10 mouse cellular contexts compared by ENCODE assay signal in the genomic region with DNA sequence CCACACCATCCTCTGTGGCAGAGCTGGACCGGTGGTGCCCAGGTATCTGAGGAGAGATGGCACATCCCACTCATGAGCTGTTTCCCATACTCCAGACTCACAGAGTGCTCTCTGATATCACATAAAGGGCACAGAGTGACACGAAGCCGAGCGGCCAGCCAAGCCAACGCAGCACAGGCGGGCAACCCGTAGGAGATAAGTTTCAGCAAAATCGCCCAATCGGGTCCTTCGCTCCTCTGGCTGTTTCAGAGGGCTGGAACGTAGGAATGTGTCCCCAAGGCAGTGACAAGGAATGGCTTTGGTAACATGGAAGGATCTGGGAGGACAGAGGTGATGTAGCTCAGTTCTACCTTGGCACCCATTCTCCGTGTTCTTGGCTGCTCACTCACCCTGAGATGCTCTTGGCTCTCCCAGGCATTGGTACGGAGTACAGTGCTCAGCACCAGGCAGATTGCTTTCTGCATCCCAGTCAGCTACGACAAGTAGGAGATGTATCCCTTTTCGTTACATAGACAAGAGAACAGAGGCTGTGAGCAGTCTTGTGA. TPM values are rescaled to one million over a fixed set of nuclear protein-coding genes. Genes with fewer than 3 reads are reported as not detected.
DNase-seq lines count a peak whose midpoint lies in the region; ATAC-seq and TF ChIP-seq lines count a peak whose summit lies in the region.
"Had no signal": no experiment of that assay in that cellular context is flagged by ENCODE, and none has a peak within 500 bp of the region (broad histone marks: within the 10 kb centered on the region; RNA-seq: fewer than 3 reads in every experiment).

No protein-coding gene starts in this region.

- peak overlapping the region; percentile 27; the same call in 1 of the 2 replicates for H3K4me3 ChIP-seq in forebrain, embryonic 13.5 days
- H3K4me3 ChIP-seq in forebrain, embryonic 10.5 days: no peak overlapping the region
- no peak overlapping the region for H3K4me3 ChIP-seq in liver, adult 2 months (ENCODE audit: insufficient read depth, low read depth, low read length)
- no peak overlapping the region for H3K4me3 ChIP-seq in liver, postnatal 0 days (ENCODE audit: low read depth, low read length)
- H3K4me3 ChIP-seq in neural tube, embryonic 14.5 days (ENCODE audit: low read depth, low read length): peak overlapping the region; percentile 98
- H3K4me3 ChIP-seq: embryonic facial prominence, embryonic 13.5 days had no signal

- no peak for TF ChIP-seq POLR2A in liver, adult 2 months (IDR thresholded peaks at IDR 0.05; ENCODE audit: extremely low read depth, insufficient read depth, low read length)

- H3K36me3 ChIP-seq in forebrain, embryonic 13.5 days (ENCODE audit: poor library complexity, severe bottlenecking): peaks cover 39% of the 10 kb centered on the region
- no peaks in the 10 kb centered on the region for H3K36me3 ChIP-seq in forebrain, embryonic 10.5 days (replicated peaks)
- no peaks in the 10 kb centered on the region for H3K36me3 ChIP-seq in liver, adult 2 months (ENCODE audit: control insufficient read depth, insufficient read depth, low read length)
- no peaks in the 10 kb centered on the region for H3K36me3 ChIP-seq in liver, postnatal 0 days (replicated peaks; ENCODE audit: insufficient read depth, low read length)
- H3K36me3 ChIP-seq in neural tube, embryonic 14.5 days (ENCODE audit: control insufficient read depth, insufficient read depth, low read length): 0 out of 2 replicates have a peak, but pooled peaks cover 6% of the 10 kb centered on the region

- peak; percentile 0; the same call in 1 of the 2 replicates for ATAC-seq in forebrain, embryonic 13.5 days
- ATAC-seq in liver, postnatal 0 days: no peak
- ATAC-seq in neural tube, embryonic 14.5 days (ENCODE audit: low read depth): no peak
- no peak for ATAC-seq in CD4-positive, CD25-positive, alpha-beta regulatory T cell, adult 4 months

- H3K9me3 ChIP-seq in forebrain, embryonic 13.5 days (replicated peaks): no peaks in the 10 kb centered on the region
- H3K9me3 ChIP-seq in forebrain, embryonic 10.5 days: no peaks in the 10 kb centered on the region
- H3K9me3 ChIP-seq in liver, postnatal 0 days (ENCODE audit: low read length): no peaks in the 10 kb centered on the region
- no peaks in the 10 kb centered on the region for H3K9me3 ChIP-seq in neural tube, embryonic 14.5 days (ENCODE audit: control insufficient read depth, low read length)
- H3K9me3 ChIP-seq: embryonic facial prominence, embryonic 13.5 days had no signal

- H3K27ac ChIP-seq in forebrain, embryonic 13.5 days: peak overlapping the region; percentile 91
- H3K27ac ChIP-seq in forebrain, embryonic 10.5 days: no peak overlapping the region
- 0 out of 2 replicates have a peak overlapping the region, but pooled peaks have one; percentile 1 for H3K27ac ChIP-seq in liver, adult 2 months (replicated peaks; ENCODE audit: insufficient read depth, low read depth, low read length)
- H3K27ac ChIP-seq in liver, postnatal 0 days (ENCODE audit: low read depth): no peak overlapping the region
- H3K27ac ChIP-seq in neural tube, embryonic 14.5 days (ENCODE audit: low read depth, low read length): peak overlapping the region; percentile 90

- 87% methylated on average over 15 of the region's 15 CpGs for WGBS in forebrain, embryonic 13.5 days
- WGBS in forebrain, embryonic 10.5 days: 90% methylated on average over 15 of the region's 15 CpGs
- 77% methylated on average over 15 of the region's 15 CpGs for WGBS in liver, adult 2 months
- 78% methylated on average over 15 of the region's 15 CpGs for WGBS in liver, postnatal 0 days (ENCODE audit: insufficient replicate concordance)
- 68% methylated on average over 15 of the region's 15 CpGs for WGBS in neural tube, embryonic 14.5 days

- peaks cover 59% of the 10 kb centered on the region for H3K79me2 ChIP-seq in liver, adult 2 months (ENCODE audit: control insufficient read depth, insufficient read depth, low read length)

- H3K4me2 ChIP-seq in forebrain, embryonic 13.5 days: peak overlapping the region; percentile 71
- no peak overlapping the region for H3K4me2 ChIP-seq in liver, postnatal 0 days (ENCODE audit: low read depth, low read length)
- peak overlapping the region; percentile 87 for H3K4me2 ChIP-seq in neural tube, embryonic 14.5 days (ENCODE audit: low read depth, low read length)

- peak overlapping the region; percentile 64 for H3K9ac ChIP-seq in forebrain, embryonic 13.5 days
- H3K9ac ChIP-seq in liver, adult 2 months (ENCODE audit: low read depth, low read length): no peak overlapping the region; the same call in 1 of the 2 replicates
- H3K9ac ChIP-seq in liver, postnatal 0 days (replicated peaks): no peak overlapping the region
- peak overlapping the region; percentile 68 for H3K9ac ChIP-seq in neural tube, embryonic 14.5 days (replicated peaks; ENCODE audit: low read depth, low read length)

- TF ChIP-seq EP300 in liver, postnatal 0 days (IDR thresholded peaks at IDR 0.05; ENCODE audit: low read depth): no peak

- TF ChIP-seq CTCF in liver, adult 2 months (IDR thresholded peaks at IDR 0.05; ENCODE audit: low read depth, low read length): no peak
- TF ChIP-seq CTCF in liver, postnatal 0 days (IDR thresholded peaks at IDR 0.05; ENCODE audit: low read depth): no peak

- H3K4me1 ChIP-seq in forebrain, embryonic 13.5 days: peaks cover 93% of the 10 kb centered on the region
- H3K4me1 ChIP-seq in forebrain, embryonic 10.5 days: no peaks in the 10 kb centered on the region
- H3K4me1 ChIP-seq in liver, adult 2 months (ENCODE audit: control insufficient read depth, insufficient read depth, low read length): peaks cover 49% of the 10 kb centered on the region
- H3K4me1 ChIP-seq in liver, postnatal 0 days (ENCODE audit: insufficient read depth): no peaks in the 10 kb centered on the region
- peaks cover 64% of the 10 kb centered on the region for H3K4me1 ChIP-seq in neural tube, embryonic 14.5 days (ENCODE audit: control insufficient read depth, insufficient read depth, low read length)

- H3K27me3 ChIP-seq in forebrain, embryonic 13.5 days: peaks cover 14% of the 10 kb centered on the region; the same call in 1 of the 2 replicates
- H3K27me3 ChIP-seq in forebrain, embryonic 10.5 days (ENCODE audit: poor library complexity, severe bottlenecking): peaks cover 97% of the 10 kb centered on the region
- no peaks in the 10 kb centered on the region for H3K27me3 ChIP-seq in liver, adult 2 months (ENCODE audit: control insufficient read depth, insufficient read depth, low read length)
- peaks cover 4% of the 10 kb centered on the region; the same call in 1 of the 2 replicates for H3K27me3 ChIP-seq in liver, postnatal 0 days (ENCODE audit: insufficient read depth, low read length)
- no peaks in the 10 kb centered on the region for H3K27me3 ChIP-seq in neural tube, embryonic 14.5 days (ENCODE audit: control insufficient read depth, insufficient read depth, low read length)

- DNase-seq in forebrain, embryonic 10.5 days (ENCODE audit: extremely low spot score, low spot score): no peak
- peak; percentile 63 for DNase-seq in liver, adult 2 months (ENCODE audit: extremely low read depth, low read depth, low spot score)
- no peak for DNase-seq in liver, postnatal 0 days
- DNase-seq in fibroblast of lung, adult 2 months (ENCODE audit: low read depth): peak; percentile 35
- DNase-seq in spleen, adult 12 weeks (ENCODE audit: low spot score): no peak

RNA-seq across cellular contexts. Expression of a gene that starts 56.4 kb away (rescaled TPM):
- polyA plus RNA-seq in forebrain, embryonic 13.5 days (2015; fragmentation: Nextera tagmentation; extraction: Ambion mirVana): 0.44 and 0.63 TPM in 2 replicates
- polyA plus RNA-seq in forebrain, embryonic 10.5 days (2016; fragmentation: Nextera tagmentation; extraction: Ambion mirVana): 0.11 and 0.20 TPM in 2 replicates
- 184 and 206 TPM in 2 replicates for total RNA-seq in liver, adult 2 months (2014; rRNA removed)
- 36.2 and 39.8 TPM in 2 replicates for polyA plus RNA-seq in liver, adult 2 months (2012; rRNA removed)
- polyA plus RNA-seq in liver, postnatal 0 days (2015; fragmentation: Nextera tagmentation; extraction: Ambion mirVana): 169 and 185 TPM in 2 replicates
- polyA plus RNA-seq in neural tube, embryonic 14.5 days (2014; fragmentation: Nextera tagmentation; extraction: Ambion mirVana): 0.75 and 1.3 TPM in 2 replicates
- polyA plus RNA-seq in CD4-positive, CD25-positive, alpha-beta regulatory T cell, adult 4 months (2017; shearing (Covaris generic)): under 1 TPM in 1 of 2 experiments, not detected in 1; 0.20 TPM
- total RNA-seq: megakaryocyte progenitor cell, adult 5-6 weeks had no signal

Comparison
In these comparisons a context has a peak if more than half of its experiments do, and no peak if none do; other contexts are left out.
1. H3K27ac ChIP-seq: peak in forebrain, embryonic 13.5 days (single experiment), liver, adult 2 months (single experiment) and neural tube, embryonic 14.5 days (single experiment); none in forebrain, embryonic 10.5 days (single experiment) and liver, postnatal 0 days (single experiment).
2. H3K4me3 ChIP-seq: peak in forebrain, embryonic 13.5 days (single experiment) and neural tube, embryonic 14.5 days (single experiment); none in forebrain, embryonic 10.5 days (single experiment), liver, adult 2 months (single experiment) and liver, postnatal 0 days (single experiment).
3. DNase-seq: peak in liver, adult 2 months (single experiment) and fibroblast of lung, adult 2 months (single experiment); none in forebrain, embryonic 10.5 days (single experiment), liver, postnatal 0 days (single experiment) and spleen, adult 12 weeks (single experiment).
4. H3K9ac ChIP-seq: peak in forebrain, embryonic 13.5 days (single experiment) and neural tube, embryonic 14.5 days (single experiment); none in liver, adult 2 months (single experiment) and liver, postnatal 0 days (single experiment).
5. RNA of a gene that starts 56.4 kb away (polyA plus RNA-seq): 169 to 185 TPM in liver, postnatal 0 days and 36.2 to 39.8 TPM in liver, adult 2 months; 0.75 to 1.3 TPM in neural tube, embryonic 14.5 days, 0.44 to 0.63 TPM in forebrain, embryonic 13.5 days, 0.20 TPM in CD4-positive, CD25-positive, alpha-beta regulatory T cell, adult 4 months and 0.11 to 0.20 TPM in forebrain, embryonic 10.5 days; every median in the first group is over 10 times any median in the second.